ENCODE assay signal across 27 mouse cellular contexts in genomic region chr9:43483195-43483594, GRCm38 (mm10).
DNase-seq lines count a peak whose midpoint lies in the region; ATAC-seq and TF ChIP-seq lines count a peak whose summit lies in the region.
"Had no signal": no experiment of that assay in that cellular context is flagged by ENCODE, and none has a peak within 500 bp of the region (broad histone marks: within the 10 kb centered on the region; RNA-seq: fewer than 3 reads in every experiment).

No protein-coding gene starts in this region.

- no peak overlapping the region for H3K4me3 ChIP-seq in left cerebral cortex, adult 2 months
- H3K4me3 ChIP-seq in cerebellum, adult 2 months (replicated peaks; ENCODE audit: insufficient read depth, low read depth, low read length): no peak overlapping the region
- no peak overlapping the region for H3K4me3 ChIP-seq in forebrain, embryonic 14.5 days (ENCODE audit: low read depth, low read length)
- H3K4me3 ChIP-seq: embryonic facial prominence, embryonic 13.5 days; erythroblast, embryonic 14.5 days; forebrain, embryonic 13.5 days; heart, embryonic 12.5 days; hindbrain, embryonic 10.5 days; limb, embryonic 13.5 days; liver, embryonic 12.5 days; midbrain, embryonic 13.5 days had no signal

- no peak for ATAC-seq in forebrain, embryonic 14.5 days
- ATAC-seq: forebrain, embryonic 13.5 days; hindbrain, postnatal 0 days; intestine, embryonic 16.5 days; liver, embryonic 12.5 days; midbrain, embryonic 13.5 days had no signal

- WGBS in cerebellum, adult 2 months: 50% methylated on average over 2 of the region's 2 CpGs
- 64% methylated on average over 2 of the region's 2 CpGs for WGBS in forebrain, embryonic 14.5 days

- peak; percentile 40 to 52 for DNase-seq in frontal cortex, postnatal 36 days (ENCODE audit: low spot score in 2 of 2)
- DNase-seq in frontal cortex, postnatal 10 days (ENCODE audit: low spot score in 2 of 2): no peak
- peak in 1 of 2 experiments; percentile 33 for DNase-seq in left cerebral cortex, adult 2 months (ENCODE audit: extremely low spot score in 1 of 2, low spot score in 2 of 2)
- DNase-seq in left cerebral cortex, adult 11 months (ENCODE audit: low spot score): no peak
- peak; percentile 40 to 52 for DNase-seq in layer of hippocampus, adult 8-10 months (ENCODE audit: low spot score in 2 of 2)
- DNase-seq in left cerebral cortex, postnatal 14 days (ENCODE audit: low spot score in 2 of 2): peak; percentile 24 to 51
- DNase-seq in cerebellum, adult 2 months: no peak
- DNase-seq in forebrain, embryonic 14.5 days (ENCODE audit: low spot score): no peak
- DNase-seq: adrenal gland, postnatal 36 days; cerebellum, adult 11 months; cerebellum, postnatal 25 days; kidney, adult 9 months; kidney, postnatal 14 days; lung, adult 18-20 months; lung, postnatal 10 days; right cerebral cortex, postnatal 4 days; thymus, postnatal 36 days had no signal

- H3K36me3 ChIP-seq in forebrain, embryonic 14.5 days (ENCODE audit: control insufficient read depth, insufficient read depth, low read length): no peaks in the 10 kb centered on the region
- H3K36me3 ChIP-seq: embryonic facial prominence, embryonic 13.5 days; heart, embryonic 12.5 days; hindbrain, embryonic 10.5 days; limb, embryonic 13.5 days; liver, embryonic 12.5 days; midbrain, embryonic 13.5 days had no signal

- no peak for TF ChIP-seq CTCF in left cerebral cortex, adult 2 months (IDR thresholded peaks at IDR 0.05)
- TF ChIP-seq CTCF in cerebellum, adult 2 months (IDR thresholded peaks at IDR 0.05; ENCODE audit: borderline replicate concordance, insufficient read depth, low read depth, low read length): no peak

- H3K4me1 ChIP-seq in cerebellum, adult 2 months (ENCODE audit: control insufficient read depth, insufficient read depth, low read length): peaks cover 8% of the 10 kb centered on the region
- no peaks in the 10 kb centered on the region; the same call in 1 of the 2 replicates for H3K4me1 ChIP-seq in forebrain, embryonic 14.5 days (ENCODE audit: control insufficient read depth, insufficient read depth, low read length)
- H3K4me1 ChIP-seq: embryonic facial prominence, embryonic 13.5 days; heart, embryonic 12.5 days; liver, embryonic 12.5 days; midbrain, embryonic 13.5 days had no signal

- H3K9ac ChIP-seq in forebrain, embryonic 14.5 days (ENCODE audit: low read length): no peak overlapping the region
- H3K9ac ChIP-seq: embryonic facial prominence, embryonic 13.5 days; forebrain, embryonic 13.5 days; heart, embryonic 12.5 days; limb, embryonic 13.5 days; liver, embryonic 12.5 days; midbrain, embryonic 13.5 days had no signal

- no peak overlapping the region for H3K4me2 ChIP-seq in forebrain, embryonic 14.5 days (ENCODE audit: low read length)
- H3K4me2 ChIP-seq: embryonic facial prominence, embryonic 13.5 days; forebrain, embryonic 13.5 days; heart, embryonic 12.5 days; limb, embryonic 13.5 days; liver, embryonic 12.5 days; midbrain, embryonic 13.5 days had no signal

- no peak for TF ChIP-seq POLR2A in cerebellum, adult 2 months (IDR thresholded peaks at IDR 0.05; ENCODE audit: borderline replicate concordance, insufficient read depth, low read length)

- no peaks in the 10 kb centered on the region for H3K9me3 ChIP-seq in forebrain, embryonic 14.5 days (replicated peaks; ENCODE audit: control insufficient read depth, low read length)
- H3K9me3 ChIP-seq: embryonic facial prominence, embryonic 13.5 days; heart, embryonic 12.5 days; hindbrain, embryonic 10.5 days; limb, embryonic 13.5 days; midbrain, embryonic 13.5 days had no signal

- intact Hi-C loops in left cerebral cortex, adult 2 months (cut with DNase I): loop anchor here (1.0 kb wide), 1 partner anchor 65 kb away; no protein-coding TSS in a partner anchor
- intact Hi-C loops in left cerebral cortex, postnatal 14 days (cut with DNase I): no loop called here

- H3K27me3 ChIP-seq in cerebellum, adult 2 months (ENCODE audit: control insufficient read depth, insufficient read depth, low read length): no peaks in the 10 kb centered on the region
- no peaks in the 10 kb centered on the region for H3K27me3 ChIP-seq in forebrain, embryonic 14.5 days (replicated peaks; ENCODE audit: control insufficient read depth, insufficient read depth, low read length)
- H3K27me3 ChIP-seq: embryonic facial prominence, embryonic 13.5 days; forebrain, embryonic 13.5 days; limb, embryonic 13.5 days; liver, embryonic 12.5 days; midbrain, embryonic 13.5 days had no signal

- H3K27ac ChIP-seq in left cerebral cortex, adult 2 months: peak overlapping the region; percentile 67; the same call in 1 of the 2 replicates
- no peak overlapping the region for H3K27ac ChIP-seq in cerebellum, adult 2 months (ENCODE audit: insufficient read depth, low read length)
- H3K27ac ChIP-seq in forebrain, embryonic 14.5 days (ENCODE audit: low read depth, low read length): no peak overlapping the region
- H3K27ac ChIP-seq: embryonic facial prominence, embryonic 13.5 days; forebrain, embryonic 13.5 days; hindbrain, embryonic 10.5 days; hindbrain, postnatal 0 days; limb, embryonic 13.5 days; liver, embryonic 12.5 days; midbrain, embryonic 13.5 days had no signal

Comparison
In these comparisons a context has a peak if more than half of its experiments do, and no peak if none do; other contexts are left out.
1. DNase-seq: peak in frontal cortex, postnatal 36 days (2 of 2), layer of hippocampus, adult 8-10 months (2 of 2) and left cerebral cortex, postnatal 14 days (2 of 2); none in frontal cortex, postnatal 10 days (0 of 2), left cerebral cortex, adult 11 months (single experiment), cerebellum, adult 2 months (0 of 2) and forebrain, embryonic 14.5 days (single experiment).